Mouse (Mus musculus): Measurements from ENCODE around the gene Timm29.

DNA sequence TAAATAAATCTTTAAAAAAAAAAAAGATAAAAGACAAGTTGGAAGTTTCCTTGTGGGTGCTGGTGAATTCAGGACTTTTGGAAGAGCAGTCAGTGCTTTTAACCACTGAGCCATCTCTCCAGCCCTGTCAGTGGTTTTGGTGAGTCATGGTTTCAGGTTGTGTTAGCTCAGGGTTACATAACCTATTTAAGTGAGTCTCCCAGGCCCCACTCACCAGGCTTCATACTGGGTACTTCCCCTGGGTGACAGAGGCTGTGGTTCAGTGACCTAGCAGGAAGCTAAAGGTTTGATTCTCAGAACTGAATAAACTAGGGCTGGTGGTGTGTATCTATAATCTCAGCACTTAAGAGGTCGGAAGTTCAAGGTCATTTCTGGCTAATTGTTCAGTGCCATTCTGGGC, 17.3 kb downstream of the Timm29 start:
- no peak for TF ChIP-seq GATA1 (IDR thresholded peaks at IDR 0.05; ENCODE audit: low read length)
- no peak for TF ChIP-seq TAL1 (IDR thresholded peaks at IDR 0.05; ENCODE audit: low read length)

Measured in erythroblast, embryonic 14.5 days (primary cell).